Mouse (Mus musculus): ENCODE data around the gene Dgkg. TPM values are rescaled to one million over a fixed set of nuclear protein-coding genes. Genes with fewer than 3 reads are reported as not detected.

Gene Dgkg
- polyA plus RNA-seq, 1 experiment: 0.40 TPM

DNA sequence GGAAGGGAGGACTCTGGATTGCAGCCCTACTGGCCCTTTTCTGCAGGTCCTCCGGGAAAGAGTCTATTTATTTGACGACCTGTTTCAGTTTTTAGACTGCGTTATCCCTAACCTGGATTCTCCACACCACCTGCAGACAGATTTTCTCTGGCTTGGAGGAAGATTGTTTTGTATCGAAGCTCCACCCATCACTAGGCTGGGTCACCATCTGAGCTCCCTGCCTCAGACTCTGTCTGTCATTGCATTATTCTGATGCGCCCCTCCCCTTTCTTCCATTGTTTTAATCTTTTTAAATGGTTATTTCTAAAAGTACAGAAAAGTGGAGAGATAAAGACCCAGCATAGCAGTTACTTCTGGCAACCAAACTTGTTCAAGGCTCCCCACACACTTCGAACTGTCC, 151.4 kb downstream of the Dgkg start:
- Histone ChIP-seq H3K27ac (ENCODE audit: insufficient read depth, low read length) (no peak overlapping the region), H3K36me3 (ENCODE audit: control insufficient read depth, insufficient read depth, low read length) (no peaks in the 10 kb centered on the region), H3K27me3 (ENCODE audit: control insufficient read depth, insufficient read depth, low read length) (no peaks in the 10 kb centered on the region), H3K4me1 (ENCODE audit: control insufficient read depth, insufficient read depth, insufficient read length) (no peaks in the 10 kb centered on the region), H3K4me3 (ENCODE audit: extremely low read depth, insufficient read depth, insufficient read length) (no peak overlapping the region)
- TF ChIP-seq CTCF (IDR thresholded peaks at IDR 0.05; ENCODE audit: extremely low read depth, insufficient read depth, insufficient read length, insufficient replicate concordance) (no peak), POLR2A (IDR thresholded peaks at IDR 0.05; ENCODE audit: low read depth, low read length) (no peak)
- DNase-seq (ENCODE audit: low read depth in 1 of 2, low spot score in 2 of 2): no peak
- 96% methylated on average over 6 of the region's 6 CpGs for WGBS

DNA sequence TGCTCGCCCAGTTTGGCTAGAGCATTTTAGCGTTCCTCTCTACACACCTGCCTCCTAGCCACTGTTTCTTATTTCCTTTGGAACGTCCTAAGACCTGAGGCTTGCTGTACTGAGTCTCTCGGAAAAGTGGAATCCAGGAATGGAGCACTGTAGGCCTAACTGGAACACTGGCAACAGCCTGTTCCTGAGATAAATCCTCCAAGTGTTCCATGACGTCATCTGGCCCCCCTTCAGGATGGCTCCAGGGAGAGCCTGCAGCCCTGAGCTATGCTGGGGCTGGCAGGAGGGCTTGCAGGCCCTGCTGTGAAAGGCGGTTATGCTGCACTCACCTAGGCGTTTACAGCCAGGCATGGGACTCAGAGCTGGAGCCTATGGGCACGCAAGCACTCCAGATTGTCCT, 152.2 kb downstream of the Dgkg start:
- Histone ChIP-seq H3K27me3 (ENCODE audit: control insufficient read depth, insufficient read depth, low read length) (no peaks in the 10 kb centered on the region), H3K4me1 (ENCODE audit: control insufficient read depth, insufficient read depth, insufficient read length) (no peaks in the 10 kb centered on the region), H3K36me3 (ENCODE audit: control insufficient read depth, insufficient read depth, low read length) (no peaks in the 10 kb centered on the region), H3K27ac (ENCODE audit: insufficient read depth, low read length) (no peak overlapping the region), H3K4me3 (ENCODE audit: extremely low read depth, insufficient read depth, insufficient read length) (no peak overlapping the region)
- no peak for DNase-seq (ENCODE audit: low read depth in 1 of 2, low spot score in 2 of 2)
- TF ChIP-seq CTCF (IDR thresholded peaks at IDR 0.05; ENCODE audit: extremely low read depth, insufficient read depth, insufficient read length, insufficient replicate concordance) (no peak), POLR2A (IDR thresholded peaks at IDR 0.05; ENCODE audit: low read depth, low read length) (no peak)
- 81% methylated on average over 8 of the region's 8 CpGs for WGBS

DNA sequence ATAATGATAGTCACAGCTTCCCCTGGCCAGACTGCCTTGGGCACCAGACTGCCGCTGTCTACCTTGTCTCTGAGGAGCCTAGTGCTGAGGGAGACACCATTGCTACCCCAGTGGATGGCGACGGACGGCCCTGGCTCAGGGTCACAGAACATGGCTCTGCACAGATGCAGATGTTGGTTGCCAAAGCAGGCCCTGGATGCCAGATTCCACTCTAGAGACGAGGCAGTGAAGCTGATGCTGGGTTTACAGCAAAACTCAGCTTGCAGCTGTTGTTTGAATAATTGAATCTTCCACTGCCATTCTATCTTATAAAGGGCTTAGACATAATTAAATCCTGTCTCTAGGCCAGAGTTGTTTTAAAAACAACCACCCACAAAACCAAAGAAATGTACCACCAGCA, 153.0 kb downstream of the Dgkg start:
- no peaks in the 10 kb centered on the region for H3K4me1 ChIP-seq (ENCODE audit: control insufficient read depth, insufficient read depth, insufficient read length)
- DNase-seq (ENCODE audit: low read depth in 1 of 2, low spot score in 2 of 2): no peak
- H3K36me3 ChIP-seq (ENCODE audit: control insufficient read depth, insufficient read depth, low read length): no peaks in the 10 kb centered on the region
- TF ChIP-seq CTCF (IDR thresholded peaks at IDR 0.05; ENCODE audit: extremely low read depth, insufficient read depth, insufficient read length, insufficient replicate concordance) (no peak), POLR2A (IDR thresholded peaks at IDR 0.05; ENCODE audit: low read depth, low read length) (no peak)
- 90% methylated on average over 5 of the region's 5 CpGs for WGBS
- no peak overlapping the region for H3K27ac ChIP-seq (ENCODE audit: insufficient read depth, low read length)
- no peaks in the 10 kb centered on the region for H3K27me3 ChIP-seq (ENCODE audit: control insufficient read depth, insufficient read depth, low read length)
- H3K4me3 ChIP-seq (ENCODE audit: extremely low read depth, insufficient read depth, insufficient read length): no peak overlapping the region

DNA sequence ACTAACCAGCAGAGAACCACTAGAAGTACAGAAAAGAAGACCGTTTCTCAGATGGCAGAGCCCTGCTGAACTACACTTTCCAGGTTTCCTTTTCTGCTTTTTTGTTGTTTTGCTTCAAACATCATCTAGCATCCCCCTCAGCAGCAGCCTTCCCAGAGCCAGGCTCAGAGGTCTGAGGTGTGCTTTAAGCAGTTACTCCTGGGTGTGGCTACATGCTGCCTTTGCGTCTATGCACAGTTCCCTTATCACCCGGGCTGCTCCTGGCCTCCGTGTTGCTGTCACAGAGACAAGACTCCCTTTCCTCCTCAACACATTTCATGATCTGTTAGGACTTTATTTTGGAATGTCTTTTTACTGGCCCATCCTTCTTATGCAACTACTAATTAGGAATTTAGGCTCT, 153.6 kb downstream of the Dgkg start:
- Histone ChIP-seq H3K36me3 (ENCODE audit: control insufficient read depth, insufficient read depth, low read length) (no peaks in the 10 kb centered on the region), H3K27ac (ENCODE audit: insufficient read depth, low read length) (no peak overlapping the region), H3K4me3 (ENCODE audit: extremely low read depth, insufficient read depth, insufficient read length) (no peak overlapping the region), H3K27me3 (ENCODE audit: control insufficient read depth, insufficient read depth, low read length) (no peaks in the 10 kb centered on the region), H3K4me1 (ENCODE audit: control insufficient read depth, insufficient read depth, insufficient read length) (no peaks in the 10 kb centered on the region)
- TF ChIP-seq POLR2A (IDR thresholded peaks at IDR 0.05; ENCODE audit: low read depth, low read length) (no peak), CTCF (IDR thresholded peaks at IDR 0.05; ENCODE audit: extremely low read depth, insufficient read depth, insufficient read length, insufficient replicate concordance) (no peak)
- DNase-seq (ENCODE audit: low read depth in 1 of 2, low spot score in 2 of 2): no peak
- WGBS: 87% methylated on average over 4 of the region's 4 CpGs

DNA sequence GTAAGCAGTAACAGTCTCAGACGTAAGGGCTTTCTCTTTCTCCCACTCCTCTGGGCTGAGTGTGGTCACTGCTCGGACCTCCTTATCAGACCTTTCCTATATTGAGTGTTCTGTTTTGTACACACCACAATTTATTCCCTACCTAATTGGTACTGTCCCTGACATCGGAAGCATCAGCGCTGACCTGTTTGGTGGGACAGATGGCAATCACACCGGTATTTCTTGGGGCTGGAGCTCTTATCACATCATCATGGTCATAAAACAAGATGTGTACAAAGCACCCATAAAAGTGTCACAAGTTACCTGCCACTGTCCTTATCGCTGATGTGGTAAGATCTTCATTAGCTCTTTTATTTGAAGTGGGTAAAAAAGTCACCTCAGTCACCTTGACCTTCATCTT, 155.2 kb downstream of the Dgkg start:
- no peak for DNase-seq (ENCODE audit: low read depth in 1 of 2, low spot score in 2 of 2)
- H3K4me3 ChIP-seq (ENCODE audit: extremely low read depth, insufficient read depth, insufficient read length): no peak overlapping the region
- TF ChIP-seq CTCF (IDR thresholded peaks at IDR 0.05; ENCODE audit: extremely low read depth, insufficient read depth, insufficient read length, insufficient replicate concordance) (no peak), POLR2A (IDR thresholded peaks at IDR 0.05; ENCODE audit: low read depth, low read length) (no peak)
- H3K36me3 ChIP-seq (ENCODE audit: control insufficient read depth, insufficient read depth, low read length): no peaks in the 10 kb centered on the region
- H3K4me1 ChIP-seq (ENCODE audit: control insufficient read depth, insufficient read depth, insufficient read length): peaks cover 6% of the 10 kb centered on the region; the same call in 1 of the 2 replicates
- WGBS: 87% methylated on average over 6 of the region's 6 CpGs
- H3K27ac ChIP-seq (ENCODE audit: insufficient read depth, low read length): no peak overlapping the region
- no peaks in the 10 kb centered on the region for H3K27me3 ChIP-seq (ENCODE audit: control insufficient read depth, insufficient read depth, low read length)

DNA sequence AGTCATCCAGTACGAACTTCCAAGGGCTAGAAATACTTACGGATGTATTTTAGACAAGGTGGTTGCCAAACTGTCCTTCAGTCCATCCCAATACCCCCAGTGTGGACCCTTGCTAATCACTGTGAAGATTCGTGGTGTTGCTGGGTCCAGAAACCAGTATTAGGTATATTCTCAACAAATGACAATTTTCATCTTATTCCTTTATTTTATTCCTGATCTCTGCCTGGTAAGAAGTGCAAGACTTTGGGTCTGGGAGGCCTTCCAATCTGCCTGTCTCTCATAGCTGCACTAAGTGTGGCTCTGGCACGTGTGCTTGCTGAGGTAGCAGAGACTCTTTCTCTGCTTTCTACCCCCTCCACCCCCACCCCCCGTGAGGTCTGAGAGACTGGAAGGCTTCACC, 156.5 kb downstream of the Dgkg start:
- no peak for DNase-seq (ENCODE audit: low read depth in 1 of 2, low spot score in 2 of 2)
- 91% methylated on average over 5 of the region's 5 CpGs for WGBS
- Histone ChIP-seq H3K36me3 (ENCODE audit: control insufficient read depth, insufficient read depth, low read length) (no peaks in the 10 kb centered on the region), H3K4me1 (ENCODE audit: control insufficient read depth, insufficient read depth, insufficient read length) (peaks cover 6% of the 10 kb centered on the region; the same call in 1 of the 2 replicates), H3K27ac (ENCODE audit: insufficient read depth, low read length) (no peak overlapping the region), H3K4me3 (ENCODE audit: extremely low read depth, insufficient read depth, insufficient read length) (no peak overlapping the region), H3K27me3 (ENCODE audit: control insufficient read depth, insufficient read depth, low read length) (no peaks in the 10 kb centered on the region)
- TF ChIP-seq CTCF (IDR thresholded peaks at IDR 0.05; ENCODE audit: extremely low read depth, insufficient read depth, insufficient read length, insufficient replicate concordance) (no peak), POLR2A (IDR thresholded peaks at IDR 0.05; ENCODE audit: low read depth, low read length) (no peak)

DNA sequence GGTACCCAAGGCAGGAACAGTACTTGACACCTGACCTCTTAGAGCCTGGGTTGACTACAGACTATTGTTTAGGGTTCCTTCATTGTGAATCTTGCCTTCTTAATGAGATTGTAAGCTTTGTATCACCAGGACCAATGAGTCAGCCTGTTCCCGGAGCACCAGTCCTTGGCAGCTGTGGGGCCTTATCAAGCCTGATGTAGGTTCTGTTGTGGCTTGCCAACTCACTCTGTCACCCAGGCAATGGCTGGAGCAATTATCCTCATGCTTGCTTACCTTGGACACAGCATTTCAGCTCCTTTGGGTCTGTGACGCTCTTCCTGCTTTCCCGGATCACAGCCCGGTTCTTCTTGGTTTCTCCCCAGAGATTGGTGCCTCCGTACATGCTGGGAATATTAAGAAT, 157.1 kb downstream of the Dgkg start:
- TF ChIP-seq CTCF (IDR thresholded peaks at IDR 0.05; ENCODE audit: extremely low read depth, insufficient read depth, insufficient read length, insufficient replicate concordance) (no peak), POLR2A (IDR thresholded peaks at IDR 0.05; ENCODE audit: low read depth, low read length) (no peak)
- WGBS: 94% methylated on average over 5 of the region's 5 CpGs

More for the DNA sequence above, 157.1 kb downstream of the Dgkg start:
- Histone ChIP-seq H3K4me3 (ENCODE audit: extremely low read depth, insufficient read depth, insufficient read length) (no peak overlapping the region), H3K36me3 (ENCODE audit: control insufficient read depth, insufficient read depth, low read length) (no peaks in the 10 kb centered on the region), H3K27ac (ENCODE audit: insufficient read depth, low read length) (no peak overlapping the region), H3K4me1 (ENCODE audit: control insufficient read depth, insufficient read depth, insufficient read length) (peaks cover 6% of the 10 kb centered on the region; the same call in 1 of the 2 replicates), H3K27me3 (ENCODE audit: control insufficient read depth, insufficient read depth, low read length) (no peaks in the 10 kb centered on the region)
- DNase-seq (ENCODE audit: low read depth in 1 of 2, low spot score in 2 of 2): no peak

Data from spleen, adult 2 months (tissue).